Comparison of ENCODE assay signal across 19 mouse cellular contexts in the genomic region with DNA sequence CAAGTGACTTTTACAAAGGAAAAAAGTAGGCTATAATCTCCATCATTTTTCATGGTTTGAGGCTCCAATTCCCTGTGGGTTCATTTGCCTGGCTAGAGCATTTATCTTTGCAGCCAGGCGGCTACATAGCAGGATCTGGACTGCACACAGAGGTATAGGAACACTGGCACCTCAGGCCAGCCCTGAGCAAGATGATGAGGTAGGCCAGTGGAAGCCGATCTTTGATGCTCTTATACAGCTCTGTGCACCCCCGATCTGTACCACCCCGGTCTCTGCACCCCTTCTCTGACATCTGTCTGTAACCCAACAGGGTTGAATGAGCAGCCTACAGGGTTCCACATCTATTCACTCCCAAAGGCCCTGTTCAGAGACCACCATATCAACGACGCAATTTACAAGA.
DNase-seq lines count a peak whose midpoint lies in the region; ATAC-seq and TF ChIP-seq lines count a peak whose summit lies in the region.
"Had no signal": no experiment of that assay in that cellular context is flagged by ENCODE, and none has a peak within 500 bp of the region (broad histone marks: within the 10 kb centered on the region; RNA-seq: fewer than 3 reads in every experiment).

No protein-coding gene starts in this region.

- no peak for TF ChIP-seq EP300 in stomach, postnatal 0 days (optimal IDR thresholded peaks at IDR 0.05)

- 56% methylated on average over 6 of the region's 6 CpGs for WGBS in midbrain, embryonic 14.5 days
- WGBS in midbrain, postnatal 0 days = 64% methylated on average over 6 of the region's 6 CpGs
- 69% methylated on average over 6 of the region's 6 CpGs for WGBS in hindbrain, embryonic 12.5 days
- WGBS in hindbrain, postnatal 0 days = 59% methylated on average over 6 of the region's 6 CpGs
- WGBS in neural tube, embryonic 13.5 days = 43% methylated on average over 6 of the region's 6 CpGs
- 83% methylated on average over 6 of the region's 6 CpGs for WGBS in stomach, postnatal 0 days

- no peak for ATAC-seq in midbrain, embryonic 14.5 days (ENCODE audit: low FRiP score, low TSS enrichment)
- ATAC-seq in midbrain, postnatal 0 days (ENCODE audit: low FRiP score) = no peak
- peak; percentile 63 for ATAC-seq in hindbrain, embryonic 12.5 days (ENCODE audit: low FRiP score)
- ATAC-seq in hindbrain, postnatal 0 days = no peak
- ATAC-seq in neural tube, embryonic 13.5 days (ENCODE audit: low read depth) = peak; percentile 80
- no peak for ATAC-seq in stomach, postnatal 0 days (ENCODE audit: low FRiP score, low TSS enrichment)
- ATAC-seq: forebrain, postnatal 0 days had no signal

- H3K27me3 ChIP-seq in midbrain, embryonic 14.5 days (ENCODE audit: control insufficient read depth, insufficient read depth, low read length) = no peaks in the 10 kb centered on the region
- H3K27me3 ChIP-seq in midbrain, postnatal 0 days (ENCODE audit: insufficient read depth, low read length) = no peaks in the 10 kb centered on the region
- no peaks in the 10 kb centered on the region for H3K27me3 ChIP-seq in hindbrain, embryonic 12.5 days
- H3K27me3 ChIP-seq in hindbrain, postnatal 0 days (ENCODE audit: insufficient read depth, low read length) = no peaks in the 10 kb centered on the region
- H3K27me3 ChIP-seq in neural tube, embryonic 13.5 days = no peaks in the 10 kb centered on the region
- no peaks in the 10 kb centered on the region for H3K27me3 ChIP-seq in stomach, postnatal 0 days (ENCODE audit: control insufficient read depth, insufficient read depth, low read length)
- H3K27me3 ChIP-seq: embryonic facial prominence, embryonic 13.5 days; heart, embryonic 12.5 days had no signal

- no peaks in the 10 kb centered on the region for H3K36me3 ChIP-seq in midbrain, embryonic 14.5 days (ENCODE audit: control insufficient read depth, insufficient read depth, low read length)
- no peaks in the 10 kb centered on the region for H3K36me3 ChIP-seq in midbrain, postnatal 0 days (ENCODE audit: insufficient read depth, low read length)
- no peaks in the 10 kb centered on the region for H3K36me3 ChIP-seq in hindbrain, embryonic 12.5 days
- no peaks in the 10 kb centered on the region for H3K36me3 ChIP-seq in hindbrain, postnatal 0 days (ENCODE audit: insufficient read depth, low read length)
- H3K36me3 ChIP-seq in neural tube, embryonic 13.5 days = no peaks in the 10 kb centered on the region
- no peaks in the 10 kb centered on the region for H3K36me3 ChIP-seq in stomach, postnatal 0 days (ENCODE audit: control insufficient read depth, insufficient read depth, low read length)
- H3K36me3 ChIP-seq: forebrain, embryonic 10.5 days; heart, embryonic 12.5 days; liver, embryonic 13.5 days had no signal

- no peaks in the 10 kb centered on the region for H3K9me3 ChIP-seq in midbrain, embryonic 14.5 days (ENCODE audit: control insufficient read depth, low read length)
- H3K9me3 ChIP-seq in midbrain, postnatal 0 days (ENCODE audit: low read length) = no peaks in the 10 kb centered on the region
- H3K9me3 ChIP-seq in hindbrain, embryonic 12.5 days (replicated peaks) = no peaks in the 10 kb centered on the region
- no peaks in the 10 kb centered on the region for H3K9me3 ChIP-seq in hindbrain, postnatal 0 days (ENCODE audit: low read length)
- H3K9me3 ChIP-seq in neural tube, embryonic 13.5 days = no peaks in the 10 kb centered on the region
- no peaks in the 10 kb centered on the region for H3K9me3 ChIP-seq in stomach, postnatal 0 days (ENCODE audit: control insufficient read depth, low read length)
- H3K9me3 ChIP-seq: embryonic facial prominence, embryonic 13.5 days; forebrain, embryonic 10.5 days; heart, embryonic 12.5 days; liver, embryonic 13.5 days had no signal

- H3K9ac ChIP-seq in midbrain, embryonic 14.5 days (replicated peaks; ENCODE audit: low read length) = no peak overlapping the region
- H3K9ac ChIP-seq in midbrain, postnatal 0 days (replicated peaks; ENCODE audit: low read length, poor library complexity, severe bottlenecking) = no peak overlapping the region
- no peak overlapping the region for H3K9ac ChIP-seq in hindbrain, embryonic 12.5 days
- H3K9ac ChIP-seq in hindbrain, postnatal 0 days (replicated peaks; ENCODE audit: low read length) = no peak overlapping the region
- no peak overlapping the region for H3K9ac ChIP-seq in neural tube, embryonic 13.5 days
- H3K9ac ChIP-seq in stomach, postnatal 0 days (ENCODE audit: low read length) = no peak overlapping the region
- H3K9ac ChIP-seq: embryonic facial prominence, embryonic 13.5 days; forebrain, postnatal 0 days; heart, embryonic 12.5 days; liver, embryonic 13.5 days; lung, embryonic 14.5 days had no signal

- no peak overlapping the region for H3K4me3 ChIP-seq in midbrain, embryonic 14.5 days (replicated peaks; ENCODE audit: low read depth, low read length)
- no peak overlapping the region for H3K4me3 ChIP-seq in midbrain, postnatal 0 days (ENCODE audit: low read depth, low read length)
- no peak overlapping the region for H3K4me3 ChIP-seq in hindbrain, embryonic 12.5 days
- H3K4me3 ChIP-seq in hindbrain, postnatal 0 days (ENCODE audit: low read length) = no peak overlapping the region
- no peak overlapping the region for H3K4me3 ChIP-seq in neural tube, embryonic 13.5 days
- H3K4me3 ChIP-seq in stomach, postnatal 0 days (ENCODE audit: low read depth, low read length) = no peak overlapping the region
- H3K4me3 ChIP-seq: embryonic facial prominence, embryonic 13.5 days; forebrain, embryonic 10.5 days; heart, embryonic 12.5 days; liver, embryonic 13.5 days had no signal

- TF ChIP-seq CTCF in midbrain, postnatal 0 days (IDR thresholded peaks at IDR 0.05) = no peak
- TF ChIP-seq CTCF in hindbrain, postnatal 0 days (IDR thresholded peaks at IDR 0.05; ENCODE audit: low read depth) = no peak
- TF ChIP-seq CTCF in stomach, postnatal 0 days (IDR thresholded peaks at IDR 0.05; ENCODE audit: low read depth) = no peak

- H3K27ac ChIP-seq in midbrain, embryonic 14.5 days (replicated peaks; ENCODE audit: low read depth, low read length) = no peak overlapping the region
- no peak overlapping the region for H3K27ac ChIP-seq in midbrain, postnatal 0 days (ENCODE audit: low read depth, low read length)
- peak overlapping the region; percentile 1; the same call in 1 of the 2 replicates for H3K27ac ChIP-seq in hindbrain, embryonic 12.5 days
- H3K27ac ChIP-seq in hindbrain, postnatal 0 days = no peak overlapping the region
- peak overlapping the region; percentile 76 for H3K27ac ChIP-seq in neural tube, embryonic 13.5 days (replicated peaks)
- H3K27ac ChIP-seq in stomach, postnatal 0 days (replicated peaks) = no peak overlapping the region
- H3K27ac ChIP-seq: embryonic facial prominence, embryonic 13.5 days; forebrain, embryonic 10.5 days; liver, embryonic 13.5 days had no signal

- H3K4me2 ChIP-seq in midbrain, embryonic 14.5 days (ENCODE audit: low read length) = no peak overlapping the region
- H3K4me2 ChIP-seq in midbrain, postnatal 0 days (ENCODE audit: low read depth, low read length, poor library complexity, severe bottlenecking) = no peak overlapping the region
- H3K4me2 ChIP-seq in hindbrain, embryonic 12.5 days (replicated peaks) = no peak overlapping the region
- no peak overlapping the region for H3K4me2 ChIP-seq in hindbrain, postnatal 0 days (ENCODE audit: low read depth, low read length)
- H3K4me2 ChIP-seq in neural tube, embryonic 13.5 days = no peak overlapping the region
- no peak overlapping the region for H3K4me2 ChIP-seq in stomach, postnatal 0 days (replicated peaks; ENCODE audit: low read depth)
- H3K4me2 ChIP-seq: embryonic facial prominence, embryonic 13.5 days; heart, embryonic 12.5 days; liver, embryonic 13.5 days; lung, embryonic 14.5 days had no signal

- DNase-seq in midbrain, embryonic 14.5 days = peak; percentile 36
- no peak for DNase-seq in midbrain, postnatal 0 days (ENCODE audit: low spot score)
- peak; percentile 21 for DNase-seq in hindbrain, postnatal 0 days (ENCODE audit: low spot score)
- DNase-seq in left cerebral cortex, adult 11 months (ENCODE audit: low spot score) = no peak
- no peak for DNase-seq in stomach, postnatal 0 days (ENCODE audit: low spot score)
- no peak for DNase-seq in spleen, postnatal 10 days (ENCODE audit: low spot score in 2 of 2)
- DNase-seq: adrenal gland, adult 2 months; forebrain, postnatal 0 days; kidney, adult 8-10 months; kidney, postnatal 14 days; liver, embryonic 13.5 days; lung, embryonic 14.5 days; lung, postnatal 4 days; thymus, adult 2 months had no signal

- peaks cover 9% of the 10 kb centered on the region; the same call in 1 of the 2 replicates for H3K4me1 ChIP-seq in midbrain, embryonic 14.5 days (ENCODE audit: control insufficient read depth, insufficient read depth, low read length)
- H3K4me1 ChIP-seq in midbrain, postnatal 0 days (ENCODE audit: insufficient read depth, low read length) = no peaks in the 10 kb centered on the region
- peaks cover 10% of the 10 kb centered on the region for H3K4me1 ChIP-seq in hindbrain, embryonic 12.5 days
- 0 out of 2 replicates have a peak, but pooled peaks cover 10% of the 10 kb centered on the region for H3K4me1 ChIP-seq in hindbrain, postnatal 0 days (ENCODE audit: insufficient read depth, low read length)
- peaks cover 23% of the 10 kb centered on the region for H3K4me1 ChIP-seq in neural tube, embryonic 13.5 days (replicated peaks)
- no peaks in the 10 kb centered on the region for H3K4me1 ChIP-seq in stomach, postnatal 0 days (replicated peaks; ENCODE audit: control insufficient read depth, insufficient read depth)
- H3K4me1 ChIP-seq: liver, embryonic 13.5 days had no signal

Comparison
In these comparisons a context has a peak if more than half of its experiments do, and no peak if none do; other contexts are left out.
1. ATAC-seq: peak in hindbrain, embryonic 12.5 days (single experiment) and neural tube, embryonic 13.5 days (single experiment); none in midbrain, embryonic 14.5 days (single experiment), midbrain, postnatal 0 days (single experiment), hindbrain, postnatal 0 days (single experiment) and stomach, postnatal 0 days (single experiment).
2. DNase-seq: peak in midbrain, embryonic 14.5 days (single experiment) and hindbrain, postnatal 0 days (single experiment); none in midbrain, postnatal 0 days (single experiment), left cerebral cortex, adult 11 months (single experiment), stomach, postnatal 0 days (single experiment) and spleen, postnatal 10 days (0 of 2).
3. H3K27ac ChIP-seq: peak in hindbrain, embryonic 12.5 days (single experiment) and neural tube, embryonic 13.5 days (single experiment); none in midbrain, embryonic 14.5 days (single experiment), midbrain, postnatal 0 days (single experiment), hindbrain, postnatal 0 days (single experiment) and stomach, postnatal 0 days (single experiment).